Mouse (Mus musculus): Measurements from ENCODE around the gene Mrpl16. TPM values are rescaled to one million over a fixed set of nuclear protein-coding genes. Genes with fewer than 3 reads are reported as not detected.

The Mrpl16 gene
- polyA plus RNA-seq, 1 experiment from 2014 or later = 44.1 TPM

DNA sequence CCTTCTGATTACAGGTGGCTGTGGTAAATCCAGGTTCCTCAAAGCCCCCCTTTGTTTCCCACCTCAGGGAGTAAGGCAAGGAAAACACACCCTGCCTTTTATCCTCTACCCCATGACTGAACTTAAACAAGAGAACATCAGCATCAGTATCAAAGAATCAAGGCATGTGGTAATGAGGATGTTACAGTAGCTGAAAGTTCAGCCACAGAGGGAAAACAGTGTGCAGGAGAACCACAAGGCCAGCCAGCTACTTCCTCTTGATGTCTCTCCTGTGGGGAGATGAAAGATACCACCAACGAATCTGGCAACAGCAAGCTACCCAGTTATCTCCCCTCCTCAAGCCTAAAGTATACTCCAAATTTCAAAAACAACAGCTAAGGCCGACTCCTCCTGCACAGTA is 37.1 kb downstream of the Mrpl16 start:
- no peaks in the 10 kb centered on the region for H3K9me3 ChIP-seq (replicated peaks)
- H3K4me1 ChIP-seq = no peaks in the 10 kb centered on the region
- H3K9ac ChIP-seq = no peak overlapping the region
- no peak overlapping the region for H3K4me3 ChIP-seq (replicated peaks)
- no peaks in the 10 kb centered on the region for H3K36me3 ChIP-seq
- 59% methylated on average over 2 of the region's 2 CpGs for WGBS
- H3K4me2 ChIP-seq (replicated peaks) = no peak overlapping the region
- no peak overlapping the region for H3K27ac ChIP-seq (replicated peaks)
- no peaks in the 10 kb centered on the region for H3K27me3 ChIP-seq
- no peak for ATAC-seq (ENCODE audit: insufficient number of reproducible peaks, low FRiP score, low TSS enrichment, low read depth)

DNA sequence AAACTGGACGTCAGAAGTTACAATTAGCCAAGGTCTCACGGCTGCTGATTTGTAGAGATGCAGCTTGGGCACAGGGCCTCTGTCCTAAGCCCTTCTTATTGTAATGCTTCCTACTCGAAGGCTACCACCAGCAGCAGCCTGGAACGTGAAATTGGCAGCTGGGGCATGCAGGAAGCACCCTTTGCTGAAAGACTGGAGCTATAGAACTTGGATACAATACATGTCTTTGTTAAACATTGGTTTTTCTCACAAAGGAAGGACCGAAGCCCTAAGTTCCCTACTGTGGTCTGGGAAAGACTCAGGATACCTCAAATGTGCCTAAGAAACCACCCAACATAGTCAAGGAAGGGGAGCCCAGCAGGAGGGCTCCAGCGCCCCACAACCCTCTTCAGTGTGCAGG is 37.6 kb downstream of the Mrpl16 start:
- 41% methylated on average over 6 of the region's 6 CpGs for WGBS

DNA sequence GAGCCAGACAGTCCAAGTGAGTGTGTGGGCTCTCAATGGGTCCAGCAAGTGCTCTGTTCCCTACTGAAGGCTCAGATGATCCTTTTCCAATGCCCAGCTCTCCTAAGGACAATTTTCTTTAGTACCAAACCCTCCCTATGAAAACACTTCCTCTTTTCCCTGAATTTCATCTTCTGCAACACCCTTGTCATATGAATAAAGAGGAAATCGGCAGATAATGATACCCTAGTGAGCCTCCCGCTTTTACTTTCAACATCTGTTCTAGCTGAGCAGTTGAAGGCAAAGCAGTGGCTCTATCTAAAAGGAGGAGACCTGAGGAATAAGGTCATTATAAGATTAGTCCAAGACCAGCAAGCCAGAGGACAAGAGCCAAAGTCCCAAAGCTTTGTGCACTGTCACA is 38.3 kb downstream of the Mrpl16 start:
- Histone ChIP-seq H3K9ac (no peak overlapping the region), H3K4me1 (no peaks in the 10 kb centered on the region), H3K27ac (replicated peaks) (no peak overlapping the region), H3K36me3 (no peaks in the 10 kb centered on the region), H3K27me3 (no peaks in the 10 kb centered on the region), H3K4me2 (replicated peaks) (no peak overlapping the region), H3K9me3 (replicated peaks) (no peaks in the 10 kb centered on the region), H3K4me3 (replicated peaks) (no peak overlapping the region)
- no peak for ATAC-seq (ENCODE audit: insufficient number of reproducible peaks, low FRiP score, low TSS enrichment, low read depth)
- WGBS = 82% methylated on average over 2 of the region's 2 CpGs

More for the DNA sequence above, 37.6 kb downstream of the Mrpl16 start:
- Histone ChIP-seq H3K36me3 (no peaks in the 10 kb centered on the region), H3K4me1 (no peaks in the 10 kb centered on the region), H3K27ac (replicated peaks) (no peak overlapping the region), H3K27me3 (no peaks in the 10 kb centered on the region), H3K4me3 (replicated peaks) (no peak overlapping the region), H3K9me3 (replicated peaks) (no peaks in the 10 kb centered on the region), H3K4me2 (replicated peaks) (no peak overlapping the region), H3K9ac (no peak overlapping the region)
- ATAC-seq (ENCODE audit: insufficient number of reproducible peaks, low FRiP score, low TSS enrichment, low read depth) = no peak

DNA sequence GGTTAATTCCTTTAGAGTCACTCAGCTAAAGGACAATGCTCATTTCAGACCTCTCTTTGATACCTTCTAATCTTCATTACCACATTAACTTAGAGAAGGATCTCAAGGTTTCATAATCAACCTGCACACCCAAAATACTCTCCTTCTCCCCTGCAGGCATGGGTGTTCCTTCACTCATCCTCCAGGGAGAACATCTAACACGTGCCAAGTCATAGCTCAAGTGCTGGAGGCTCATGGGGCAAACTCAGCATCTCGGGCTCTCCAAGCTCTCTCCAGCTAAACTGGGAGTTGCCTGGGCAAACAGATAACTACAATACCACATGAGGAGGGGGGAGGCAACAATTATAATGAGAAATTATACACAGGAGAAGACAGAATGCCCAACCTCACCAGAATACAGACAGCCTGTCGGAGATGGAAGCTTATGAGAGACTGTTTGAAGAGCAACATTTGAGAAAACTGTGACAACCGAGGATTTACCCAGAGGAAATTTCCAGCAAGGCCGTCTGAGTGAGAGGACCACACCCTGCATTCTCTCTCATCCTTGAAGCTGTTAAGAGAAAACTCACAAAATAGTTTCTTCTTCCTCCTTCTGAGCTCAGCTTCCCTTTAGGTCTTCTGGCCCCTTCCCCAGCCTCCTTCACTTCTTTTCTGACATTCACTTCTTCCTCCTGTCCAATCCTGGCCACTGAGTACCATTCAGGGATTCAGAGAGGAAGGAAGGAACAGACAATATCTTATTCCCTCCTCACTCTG is 40.0 kb downstream of the Mrpl16 start:
- H3K27ac ChIP-seq (replicated peaks) = no peak overlapping the region
- no peak overlapping the region for H3K4me2 ChIP-seq (replicated peaks)
- no peak for ATAC-seq (ENCODE audit: insufficient number of reproducible peaks, low FRiP score, low TSS enrichment, low read depth)
- no peaks in the 10 kb centered on the region for H3K27me3 ChIP-seq
- H3K4me1 ChIP-seq = no peaks in the 10 kb centered on the region
- no peak overlapping the region for H3K4me3 ChIP-seq (replicated peaks)
- 61% methylated on average over 5 of the region's 5 CpGs for WGBS
- no peaks in the 10 kb centered on the region for H3K36me3 ChIP-seq
- H3K9ac ChIP-seq = no peak overlapping the region
- H3K9me3 ChIP-seq (replicated peaks) = no peaks in the 10 kb centered on the region

DNA sequence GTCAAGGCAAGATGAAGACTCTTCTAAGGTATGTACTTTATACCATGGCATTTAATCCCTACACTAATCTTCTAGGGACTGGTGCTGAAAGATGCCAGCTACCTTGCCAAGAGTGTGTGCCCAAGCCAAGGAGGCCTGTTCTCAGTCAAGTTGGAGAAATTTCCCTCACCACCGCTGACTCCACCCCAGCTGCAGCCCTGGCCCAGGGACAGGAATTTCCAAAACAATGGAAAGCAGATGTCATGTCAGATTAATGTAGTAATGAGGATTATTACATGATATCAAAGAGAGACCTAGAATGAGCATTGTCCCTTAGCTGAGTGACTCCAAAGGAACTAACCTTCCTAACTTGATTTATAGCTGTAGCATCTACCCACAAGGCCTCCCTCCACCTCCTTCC is 40.7 kb downstream of the Mrpl16 start:
- 30% methylated on average over 1 of the region's 1 CpGs for WGBS
- no peak overlapping the region for H3K27ac ChIP-seq (replicated peaks)
- no peaks in the 10 kb centered on the region for H3K4me1 ChIP-seq
- H3K27me3 ChIP-seq = no peaks in the 10 kb centered on the region; the same call in 1 of the 2 replicates
- H3K9ac ChIP-seq = no peak overlapping the region
- H3K4me2 ChIP-seq (replicated peaks) = no peak overlapping the region
- H3K9me3 ChIP-seq (replicated peaks) = no peaks in the 10 kb centered on the region
- no peak overlapping the region for H3K4me3 ChIP-seq (replicated peaks)
- ATAC-seq (ENCODE audit: insufficient number of reproducible peaks, low FRiP score, low TSS enrichment, low read depth) = no peak
- no peaks in the 10 kb centered on the region for H3K36me3 ChIP-seq

DNA sequence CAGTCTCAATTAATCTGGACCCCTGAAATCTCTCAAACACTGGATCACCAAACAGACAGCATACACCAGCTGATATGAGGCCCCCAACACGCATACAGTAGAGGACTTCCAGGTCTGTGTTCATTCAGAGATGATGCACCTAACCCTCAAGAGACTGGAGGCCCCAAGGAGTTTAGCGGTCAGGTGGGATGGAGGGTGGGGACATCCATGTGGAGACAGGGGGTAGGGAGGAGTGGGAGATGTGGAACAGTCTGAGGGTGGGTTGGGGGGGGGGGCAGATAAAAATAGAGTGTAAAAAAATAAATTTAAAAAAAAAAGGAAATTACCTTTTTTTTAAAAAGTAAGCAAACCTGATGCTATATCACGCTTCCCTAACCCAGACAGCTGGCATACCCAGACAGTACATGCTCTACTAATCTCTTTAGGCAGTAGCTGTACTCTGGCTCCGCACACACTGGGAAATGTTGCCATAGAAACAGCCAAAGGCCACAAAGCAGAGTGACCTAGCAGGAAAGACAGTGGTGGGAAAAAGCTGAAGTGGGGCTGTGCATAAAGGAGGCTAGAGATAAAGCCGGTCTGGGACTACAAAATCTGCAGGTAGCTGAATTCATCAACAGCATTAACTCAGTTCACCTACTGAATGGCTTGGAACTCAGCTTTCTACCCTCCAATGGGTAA is 41.6 kb downstream of the Mrpl16 start:
- Histone ChIP-seq H3K4me1 (no peaks in the 10 kb centered on the region), H3K27me3 (peaks cover 6% of the 10 kb centered on the region; the same call in 1 of the 2 replicates), H3K9me3 (replicated peaks) (no peaks in the 10 kb centered on the region), H3K9ac (no peak overlapping the region), H3K4me3 (replicated peaks) (no peak overlapping the region), H3K4me2 (replicated peaks) (no peak overlapping the region), H3K27ac (replicated peaks) (no peak overlapping the region), H3K36me3 (no peaks in the 10 kb centered on the region)
- WGBS = 52% methylated on average over 5 of the region's 5 CpGs
- ATAC-seq (ENCODE audit: insufficient number of reproducible peaks, low FRiP score, low TSS enrichment, low read depth) = no peak

DNA sequence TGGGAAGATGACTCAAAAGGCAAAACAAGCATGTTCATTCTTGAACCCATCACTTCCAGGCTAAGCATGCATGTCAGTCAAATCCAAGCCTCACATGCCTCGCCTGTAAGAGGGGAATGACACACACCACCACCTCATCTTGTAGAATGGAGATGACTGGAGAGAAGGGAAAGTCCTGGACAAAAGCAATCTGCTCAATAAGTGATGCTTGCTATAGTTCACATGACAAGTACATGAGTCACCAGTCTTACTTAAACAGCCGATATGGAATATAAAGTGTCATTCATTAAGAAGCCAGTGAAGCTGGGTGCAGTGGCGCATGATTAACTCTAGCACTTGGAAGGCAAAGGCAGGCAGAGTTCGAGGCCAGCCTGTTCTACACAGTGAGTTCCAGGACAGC is 42.9 kb downstream of the Mrpl16 start:
- Histone ChIP-seq H3K4me3 (replicated peaks) (no peak overlapping the region), H3K27me3 (peaks cover 6% of the 10 kb centered on the region; the same call in 1 of the 2 replicates), H3K9ac (no peak overlapping the region), H3K9me3 (replicated peaks) (no peaks in the 10 kb centered on the region), H3K4me1 (peaks cover 3% of the 10 kb centered on the region; the same call in 1 of the 2 replicates), H3K36me3 (no peaks in the 10 kb centered on the region), H3K4me2 (replicated peaks) (no peak overlapping the region), H3K27ac (replicated peaks) (no peak overlapping the region)
- WGBS = 63% methylated on average over 4 of the region's 4 CpGs
- ATAC-seq (ENCODE audit: insufficient number of reproducible peaks, low FRiP score, low TSS enrichment, low read depth) = no peak

DNA sequence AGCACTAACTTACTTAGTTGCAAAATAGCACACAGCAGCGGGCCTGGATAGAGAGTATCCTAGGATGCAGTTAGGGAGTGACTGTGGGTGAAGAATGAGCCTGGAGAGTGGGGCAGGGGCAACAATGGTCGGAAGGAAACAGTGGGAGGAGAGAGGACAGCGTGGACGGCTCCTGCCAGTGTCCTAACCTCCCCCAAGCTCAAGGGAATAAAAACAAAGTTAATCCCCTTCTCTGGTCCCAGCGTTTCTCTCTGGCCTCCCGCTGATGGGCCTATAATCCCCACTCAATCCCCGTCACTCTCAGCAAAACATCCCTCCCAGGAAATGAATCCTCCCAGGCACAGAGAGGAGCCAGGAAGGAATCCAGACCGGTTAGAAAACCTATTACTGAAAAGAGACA is 43.5 kb downstream of the Mrpl16 start:
- peaks cover 10% of the 10 kb centered on the region for H3K27me3 ChIP-seq
- H3K4me1 ChIP-seq = peaks cover 7% of the 10 kb centered on the region; the same call in 1 of the 2 replicates
- no peak overlapping the region for H3K27ac ChIP-seq (replicated peaks)
- ATAC-seq (ENCODE audit: insufficient number of reproducible peaks, low FRiP score, low TSS enrichment, low read depth) = no peak
- H3K36me3 ChIP-seq = no peaks in the 10 kb centered on the region
- 13% methylated on average over 8 of the region's 8 CpGs for WGBS
- no peak overlapping the region for H3K4me3 ChIP-seq (replicated peaks)
- no peaks in the 10 kb centered on the region for H3K9me3 ChIP-seq (replicated peaks)
- H3K4me2 ChIP-seq (replicated peaks) = no peak overlapping the region
- no peak overlapping the region for H3K9ac ChIP-seq

DNA sequence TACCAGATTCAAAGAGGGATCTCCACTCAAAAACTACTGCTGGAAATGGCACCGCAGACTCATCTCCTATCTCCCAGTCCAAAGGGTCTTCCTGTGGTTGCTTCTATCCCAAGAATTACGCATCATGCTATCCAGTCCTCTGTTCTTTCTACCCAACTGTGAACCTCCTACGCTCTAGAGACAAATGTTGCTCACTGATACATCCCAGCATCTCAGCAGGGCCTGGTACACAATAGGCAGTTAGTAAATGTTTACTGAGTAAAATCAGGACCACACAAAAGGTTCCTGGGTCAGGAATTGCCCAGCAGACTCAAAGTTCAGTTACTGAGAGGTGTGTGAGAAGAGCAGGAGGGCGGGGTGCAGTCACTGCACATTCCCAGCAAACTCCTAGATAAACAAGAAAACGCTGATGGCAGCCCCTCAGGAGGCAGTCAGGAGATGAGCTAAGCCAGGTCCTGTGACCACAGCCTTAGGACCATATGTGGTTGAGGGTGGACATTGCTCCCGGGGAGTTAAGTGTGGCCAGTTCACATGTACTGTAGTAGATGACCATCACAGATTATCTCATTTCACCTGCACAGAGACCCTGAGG is 44.6 kb downstream of the Mrpl16 start:
- H3K9ac ChIP-seq = no peak overlapping the region
- H3K9me3 ChIP-seq (replicated peaks) = no peaks in the 10 kb centered on the region
- H3K4me1 ChIP-seq = peaks cover 15% of the 10 kb centered on the region
- H3K4me2 ChIP-seq (replicated peaks) = no peak overlapping the region
- no peaks in the 10 kb centered on the region for H3K36me3 ChIP-seq
- no peak for ATAC-seq (ENCODE audit: insufficient number of reproducible peaks, low FRiP score, low TSS enrichment, low read depth)
- WGBS = 82% methylated on average over 6 of the region's 6 CpGs
- H3K27me3 ChIP-seq = peaks cover 21% of the 10 kb centered on the region
- H3K4me3 ChIP-seq (replicated peaks) = no peak overlapping the region
- H3K27ac ChIP-seq (replicated peaks) = no peak overlapping the region

DNA sequence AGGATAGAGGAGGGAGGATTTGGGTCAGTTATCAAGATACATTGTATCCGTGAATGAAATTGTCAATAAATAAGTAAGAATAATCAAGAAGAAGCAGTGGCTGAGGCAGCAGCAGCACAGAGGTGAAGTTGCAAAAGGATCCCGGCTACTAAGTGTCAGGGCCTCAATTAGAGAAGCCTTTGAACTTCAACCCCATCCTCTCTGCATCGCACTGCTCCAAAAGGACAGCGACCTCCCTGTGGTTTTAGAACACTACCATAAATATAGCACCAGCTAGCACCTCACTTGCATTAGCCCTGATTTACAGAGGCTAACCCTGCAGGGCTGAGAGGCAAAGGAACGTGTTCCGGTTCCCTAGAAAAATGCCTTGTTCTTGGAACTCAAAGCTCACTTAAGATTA is 46.5 kb downstream of the Mrpl16 start:
- Histone ChIP-seq H3K4me2 (replicated peaks) (no peak overlapping the region), H3K9me3 (replicated peaks) (no peaks in the 10 kb centered on the region), H3K27me3 (peaks cover 26% of the 10 kb centered on the region), H3K4me1 (peaks cover 20% of the 10 kb centered on the region), H3K9ac (no peak overlapping the region), H3K4me3 (replicated peaks) (no peak overlapping the region), H3K27ac (replicated peaks) (no peak overlapping the region), H3K36me3 (no peaks in the 10 kb centered on the region)
- no peak for ATAC-seq (ENCODE audit: insufficient number of reproducible peaks, low FRiP score, low TSS enrichment, low read depth)
- 46% methylated on average over 6 of the region's 6 CpGs for WGBS

DNA sequence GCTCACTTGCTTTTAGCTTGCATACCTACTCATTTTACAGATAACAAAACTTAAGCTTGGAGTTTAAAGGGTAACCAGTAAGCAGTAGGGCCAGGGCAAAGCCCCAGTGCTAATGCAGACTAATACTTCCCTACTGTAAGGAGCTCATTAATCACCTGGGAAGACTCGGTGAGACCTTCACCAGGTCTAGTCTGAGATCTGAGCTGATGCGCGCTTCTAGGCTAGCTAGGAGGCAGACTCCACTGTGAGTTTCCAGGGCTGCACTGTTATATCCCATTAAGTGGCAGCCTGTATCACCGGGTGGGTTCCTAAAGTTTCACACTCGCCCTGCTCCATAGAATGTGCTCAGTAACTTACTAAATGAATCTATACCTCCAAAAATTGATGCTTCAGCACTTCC is 47.4 kb downstream of the Mrpl16 start:
- 15% methylated on average over 5 of the region's 5 CpGs for WGBS
- no peaks in the 10 kb centered on the region for H3K36me3 ChIP-seq
- peaks cover 20% of the 10 kb centered on the region for H3K4me1 ChIP-seq
- peaks cover 26% of the 10 kb centered on the region for H3K27me3 ChIP-seq
- ATAC-seq (ENCODE audit: insufficient number of reproducible peaks, low FRiP score, low TSS enrichment, low read depth) = no peak
- peak overlapping the region; percentile 93 for H3K4me2 ChIP-seq (replicated peaks)
- H3K9me3 ChIP-seq (replicated peaks) = no peaks in the 10 kb centered on the region
- H3K27ac ChIP-seq (replicated peaks) = no peak overlapping the region
- H3K9ac ChIP-seq = no peak overlapping the region
- H3K4me3 ChIP-seq (replicated peaks) = peak overlapping the region; percentile 67

Measured in embryonic facial prominence, embryonic 15.5 days (tissue).